Mouse (Mus musculus): Measurements from ENCODE around the gene Prpf38a. TPM values are rescaled to one million over a fixed set of nuclear protein-coding genes. Genes with fewer than 3 reads are reported as not detected.
A peak's percentile ranks its signal among the peaks of the same experiment; 100 is the strongest.

The Prpf38a gene
- polyA plus RNA-seq (2017; shearing (Covaris generic)), result 10 to 100 TPM; 64.6 to 64.9 TPM

- peak; percentile 98 for ATAC-seq
These were observed at the start of gene Prpf38a, which contains the start of gene Orc1 for GRCm38 (mm10) chr4:108578840-108579742. Prpf38a (minus strand) TSS chr4:108579336. Orc1 (plus strand) TSS chr4:108579423.

GRCm38 (mm10) chr4:108627066-108627465 is 47.9 kb upstream of the Prpf38a start:
- ATAC-seq, result no peak

GRCm38 (mm10) chr4:108621504-108621903 is 42.4 kb upstream of the Prpf38a start:
- no peak for ATAC-seq

- no peak for ATAC-seq
These were observed 41.4 kb upstream of the Prpf38a start for GRCm38 (mm10) chr4:108620536-108620935.

GRCm38 (mm10) chr4:108619587-108620341 is 40.6 kb upstream of the Prpf38a start, which contains the start of gene Cc2d1b:
Cc2d1b (plus strand) TSS chr4:108619940.
- ATAC-seq, result peak; percentile 88

GRCm38 (mm10) chr4:108619165-108619564 is 40.0 kb upstream of the Prpf38a start:
- ATAC-seq, result peak; percentile 18

- ATAC-seq, result no peak
These were observed 39.5 kb upstream of the Prpf38a start for GRCm38 (mm10) chr4:108618586-108618985.

GRCm38 (mm10) chr4:108610935-108611334 is 31.8 kb upstream of the Prpf38a start:
- ATAC-seq, result no peak

- ATAC-seq, result no peak
These were observed 29.5 kb upstream of the Prpf38a start for GRCm38 (mm10) chr4:108608651-108609050.

GRCm38 (mm10) chr4:108601870-108602269 is 22.7 kb upstream of the Prpf38a start:
- ATAC-seq, result no peak

- no peak for ATAC-seq
These were observed 19.2 kb upstream of the Prpf38a start for GRCm38 (mm10) chr4:108598306-108598705.

- ATAC-seq, result no peak
These were observed 16.6 kb upstream of the Prpf38a start for GRCm38 (mm10) chr4:108595785-108596184.

- no peak for ATAC-seq
These were observed 14.2 kb upstream of the Prpf38a start for GRCm38 (mm10) chr4:108593376-108593775.

- ATAC-seq, result no peak
These were observed 741 bp upstream of the Prpf38a start for GRCm38 (mm10) chr4:108579743-108580411.

- no peak for ATAC-seq
These were observed 6.5 kb downstream of the Prpf38a start for GRCm38 (mm10) chr4:108572644-108573043.

- no peak for ATAC-seq
These were observed 14.1 kb downstream of the Prpf38a start for GRCm38 (mm10) chr4:108565026-108565425.

- ATAC-seq, result no peak
These were observed 39.4 kb downstream of the Prpf38a start for GRCm38 (mm10) chr4:108539701-108540100.

Other genes with a start within 250 kb of the Prpf38a start
- gene Shisal2a, start 196.0 kb downstream of the Prpf38a start, polyA plus RNA-seq (2017; shearing (Covaris generic)), result not detected
- gene Gpx7, start 172.4 kb downstream of the Prpf38a start, polyA plus RNA-seq (2017; shearing (Covaris generic)), result 1 to 10 TPM; 4.4 to 5.1 TPM
- 10 to 100 TPM; 81.5 to 96.5 TPM for gene Tut4, start 119.9 kb downstream of the Prpf38a start, polyA plus RNA-seq (2017; shearing (Covaris generic))
- 1 to 10 TPM; 2.7 to 3.0 TPM for gene Orc1, start 87 bp upstream of the Prpf38a start, polyA plus RNA-seq (2017; shearing (Covaris generic))
- gene Cc2d1b, start 40.6 kb upstream of the Prpf38a start, polyA plus RNA-seq (2017; shearing (Covaris generic)), result 10 to 100 TPM; 31.4 to 62.3 TPM
- not detected for gene 3110021N24Rik, start 140.3 kb upstream of the Prpf38a start, polyA plus RNA-seq (2017; shearing (Covaris generic))
- gene Zfyve9, start 201.5 kb upstream of the Prpf38a start, polyA plus RNA-seq (2017; shearing (Covaris generic)), result 1 to 10 TPM in 1 of 2 experiments, under 1 TPM in 1; 0.87 to 1.6 TPM